Mouse (Mus musculus) liver, embryonic 15.5 days (tissue): Measurements from ENCODE around the gene Utrn. TPM values are rescaled to one million over a fixed set of nuclear protein-coding genes. Genes with fewer than 3 reads are reported as not detected.

Source experiments
- ATAC-seq: fragments of 200-750 bp; cut with Nextera tagmentation; 2 replicates; pipeline ENCODE4 v1.8.0; 2017; ENCODE audit warnings: moderate number of reproducible peaks, mild to moderate bottlenecking, moderate library complexity; ENCODE audit not compliant: insufficient read depth
- H3K27ac ChIP-seq: fragments of 300-500 bp; sonication (generic); replicated peaks from 2 replicates; pipeline ENCODE4 v1.5.1; 2015; ENCODE audit warnings: mild to moderate bottlenecking, inconsistent platforms
- H3K27me3 ChIP-seq: fragments of 300-500 bp; sonication (generic); 2 replicates; pipeline ENCODE4 v1.6.1; 2015; ENCODE audit warnings: mild to moderate bottlenecking, inconsistent platforms
- H3K36me3 ChIP-seq: fragments of 300-500 bp; sonication (generic); replicated peaks from 2 replicates; pipeline ENCODE4 v1.6.1; 2015; ENCODE audit warnings: moderate library complexity, mild to moderate bottlenecking, inconsistent platforms
- H3K4me1 ChIP-seq: fragments of 300-500 bp; sonication (generic); replicated peaks from 2 replicates; pipeline ENCODE4 v1.6.1; 2015; ENCODE audit warnings: inconsistent platforms
- H3K4me2 ChIP-seq: fragments of 300-500 bp; sonication (generic); 2 replicates; pipeline ENCODE4 v1.6.1; 2015; ENCODE audit warnings: moderate library complexity, mild to moderate bottlenecking, inconsistent platforms
- H3K4me3 ChIP-seq: fragments of 300-500 bp; sonication (generic); replicated peaks from 2 replicates; pipeline ENCODE4 v1.5.1; 2015; ENCODE audit warnings: mild to moderate bottlenecking, inconsistent platforms
- H3K9ac ChIP-seq: fragments of 300-500 bp; sonication (generic); 2 replicates; pipeline ENCODE4 v1.6.1; 2015; ENCODE audit warnings: moderate library complexity, mild to moderate bottlenecking, inconsistent platforms
- H3K9me3 ChIP-seq: fragments of 300-500 bp; sonication (generic); replicated peaks from 2 replicates; pipeline ENCODE4 v1.6.1; 2016; ENCODE audit warnings: inconsistent platforms
- WGBS: fragments of 180-500 bp; shearing (Covaris S2); methylation state at CpG from one replicate; pipeline ENCODE4 v1.1.7; 2015; ENCODE audit warnings: mixed read lengths; ENCODE audit not compliant: insufficient replicate concordance; 5-methylcytosine and 5-hydroxymethylcytosine counted together
- polyA plus RNA-seq: library from polyadenylated mRNA; unstranded; fragments of >200 nt; fragmentation: Nextera tagmentation; extraction: Ambion mirVana; gene quantifications from 2 replicates; pipeline ENCODE4 v1.2.1, GENCODE M21; 2015

Utrn gene
- polyA plus RNA-seq, 1 experiment from 2014 or later, result 8.2 TPM

- no peak for ATAC-seq
Measured at GRCm38 (mm10) chr10:12711332-12711831, 157.8 kb downstream of the Utrn start.

GRCm38 (mm10) chr10:12706516-12706915 is 162.6 kb downstream of the Utrn start:
- Histone ChIP-seq H3K4me3 (no peak overlapping the region), H3K9me3 (no peaks in the 10 kb centered on the region), H3K36me3 (no peaks in the 10 kb centered on the region), H3K4me1 (no peaks in the 10 kb centered on the region; the same call in 1 of the 2 replicates), H3K27me3 (no peaks in the 10 kb centered on the region), H3K27ac (no peak overlapping the region), H3K4me2 (no peak overlapping the region), H3K9ac (no peak overlapping the region)
- 61% methylated on average over 2 of the region's 2 CpGs for WGBS
- no peak for ATAC-seq

More at GRCm38 (mm10) chr10:12711332-12711831, 157.8 kb downstream of the Utrn start:
- no peaks in the 10 kb centered on the region for H3K4me1 ChIP-seq
- no peaks in the 10 kb centered on the region for H3K27me3 ChIP-seq
- H3K9me3 ChIP-seq, result no peaks in the 10 kb centered on the region
- no peak overlapping the region for H3K4me3 ChIP-seq
- H3K9ac ChIP-seq, result no peak overlapping the region
- H3K4me2 ChIP-seq, result no peak overlapping the region
- 80% methylated on average over 11 of the region's 11 CpGs for WGBS
- H3K27ac ChIP-seq, result no peak overlapping the region
- no peaks in the 10 kb centered on the region for H3K36me3 ChIP-seq

GRCm38 (mm10) chr10:12705990-12706389 is 163.2 kb downstream of the Utrn start:
- no peak overlapping the region for H3K9ac ChIP-seq
- H3K4me1 ChIP-seq, result no peaks in the 10 kb centered on the region; the same call in 1 of the 2 replicates
- no peak overlapping the region for H3K27ac ChIP-seq
- no peak for ATAC-seq
- 78% methylated on average over 1 of the region's 1 CpGs for WGBS
- H3K4me3 ChIP-seq, result no peak overlapping the region
- H3K9me3 ChIP-seq, result no peaks in the 10 kb centered on the region
- no peak overlapping the region for H3K4me2 ChIP-seq
- H3K27me3 ChIP-seq, result no peaks in the 10 kb centered on the region
- H3K36me3 ChIP-seq, result 0 out of 2 replicates have a peak, but pooled peaks cover 2% of the 10 kb centered on the region

DNA sequence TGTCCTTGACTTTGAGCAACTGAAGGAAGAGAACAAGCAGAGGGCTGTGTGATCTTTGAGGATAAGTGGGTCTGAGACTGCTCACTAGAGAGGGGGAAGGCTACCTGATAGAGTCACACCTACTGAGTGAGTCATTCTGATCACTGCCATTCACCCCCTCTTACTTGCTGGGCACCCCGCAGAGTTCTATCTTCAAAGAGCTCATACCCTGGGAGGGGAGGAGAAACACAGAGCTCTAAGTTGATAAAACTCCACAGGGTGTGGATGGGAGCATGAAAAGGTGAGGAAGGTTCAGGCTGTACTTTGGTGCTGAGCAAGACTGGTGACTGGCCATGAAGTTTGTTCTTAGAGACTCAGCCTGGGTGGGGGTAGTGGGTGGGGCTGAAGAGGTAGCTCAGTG is 164.9 kb downstream of the Utrn start:
- Histone ChIP-seq H3K4me1 (no peaks in the 10 kb centered on the region; the same call in 1 of the 2 replicates), H3K27ac (no peak overlapping the region), H3K4me2 (no peak overlapping the region), H3K4me3 (no peak overlapping the region), H3K9me3 (no peaks in the 10 kb centered on the region), H3K9ac (no peak overlapping the region), H3K27me3 (no peaks in the 10 kb centered on the region), H3K36me3 (0 out of 2 replicates have a peak, but pooled peaks cover 3% of the 10 kb centered on the region)
- 48% methylated on average over 1 of the region's 1 CpGs for WGBS
- ATAC-seq, result no peak

GRCm38 (mm10) chr10:12703526-12703925 is 165.6 kb downstream of the Utrn start:
- no peak overlapping the region for H3K9ac ChIP-seq
- H3K36me3 ChIP-seq, result 0 out of 2 replicates have a peak, but pooled peaks cover 3% of the 10 kb centered on the region
- WGBS, result 56% methylated on average over 3 of the region's 3 CpGs
- H3K27me3 ChIP-seq, result no peaks in the 10 kb centered on the region
- no peak overlapping the region for H3K4me3 ChIP-seq
- H3K4me1 ChIP-seq, result no peaks in the 10 kb centered on the region; the same call in 1 of the 2 replicates
- H3K4me2 ChIP-seq, result no peak overlapping the region
- no peaks in the 10 kb centered on the region for H3K9me3 ChIP-seq
- ATAC-seq, result no peak
- H3K27ac ChIP-seq, result no peak overlapping the region

- Histone ChIP-seq H3K36me3 (0 out of 2 replicates have a peak, but pooled peaks cover 3% of the 10 kb centered on the region), H3K4me3 (no peak overlapping the region), H3K9me3 (no peaks in the 10 kb centered on the region), H3K27ac (no peak overlapping the region), H3K9ac (no peak overlapping the region), H3K4me1 (no peaks in the 10 kb centered on the region; the same call in 1 of the 2 replicates), H3K4me2 (no peak overlapping the region), H3K27me3 (no peaks in the 10 kb centered on the region)
- no peak for ATAC-seq
- 71% methylated on average over 4 of the region's 4 CpGs for WGBS
Measured at GRCm38 (mm10) chr10:12702140-12702539, 167.0 kb downstream of the Utrn start.

GRCm38 (mm10) chr10:12701694-12702093 is 167.5 kb downstream of the Utrn start:
- H3K9me3 ChIP-seq, result no peaks in the 10 kb centered on the region
- no peak overlapping the region for H3K4me3 ChIP-seq
- no peak overlapping the region for H3K9ac ChIP-seq
- no peak for ATAC-seq
- H3K4me1 ChIP-seq, result no peaks in the 10 kb centered on the region; the same call in 1 of the 2 replicates
- H3K27ac ChIP-seq, result no peak overlapping the region
- no peak overlapping the region for H3K4me2 ChIP-seq
- H3K36me3 ChIP-seq, result 0 out of 2 replicates have a peak, but pooled peaks cover 5% of the 10 kb centered on the region
- no peaks in the 10 kb centered on the region for H3K27me3 ChIP-seq
- 62% methylated on average over 7 of the region's 7 CpGs for WGBS

- WGBS, result 72% methylated on average over 3 of the region's 3 CpGs
- Histone ChIP-seq H3K4me3 (no peak overlapping the region), H3K9ac (no peak overlapping the region), H3K36me3 (0 out of 2 replicates have a peak, but pooled peaks cover 6% of the 10 kb centered on the region), H3K27ac (no peak overlapping the region), H3K4me1 (no peaks in the 10 kb centered on the region), H3K27me3 (no peaks in the 10 kb centered on the region), H3K9me3 (no peaks in the 10 kb centered on the region), H3K4me2 (no peak overlapping the region)
- ATAC-seq, result no peak
Measured at GRCm38 (mm10) chr10:12700576-12700975, 168.6 kb downstream of the Utrn start.

DNA sequence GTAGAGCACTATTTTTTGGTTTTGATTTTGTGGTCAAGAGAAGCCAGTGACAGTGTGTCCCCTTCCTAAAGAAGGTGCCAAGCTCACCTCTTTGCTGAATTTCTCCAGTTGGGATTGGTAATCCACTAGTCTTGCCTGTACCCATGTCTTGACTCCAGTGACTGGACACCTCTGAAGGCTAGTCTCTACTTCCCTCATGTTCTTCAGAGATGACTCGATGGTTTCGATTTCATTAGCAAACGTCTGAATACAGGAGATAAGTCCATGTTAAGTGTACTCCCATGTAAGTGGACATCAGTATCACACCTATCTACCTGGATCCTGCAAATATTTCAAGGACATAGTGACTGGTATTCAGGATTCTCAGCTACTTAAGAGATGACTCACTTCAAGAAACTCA is 171.3 kb downstream of the Utrn start:
- H3K36me3 ChIP-seq, result 0 out of 2 replicates have a peak, but pooled peaks cover 9% of the 10 kb centered on the region
- 75% methylated on average over 3 of the region's 3 CpGs for WGBS
- H3K9me3 ChIP-seq, result no peaks in the 10 kb centered on the region
- H3K27me3 ChIP-seq, result no peaks in the 10 kb centered on the region
- no peak overlapping the region for H3K27ac ChIP-seq
- H3K4me1 ChIP-seq, result no peaks in the 10 kb centered on the region
- H3K4me2 ChIP-seq, result no peak overlapping the region
- no peak overlapping the region for H3K4me3 ChIP-seq
- no peak for ATAC-seq
- H3K9ac ChIP-seq, result no peak overlapping the region

GRCm38 (mm10) chr10:12696704-12697103 is 172.5 kb downstream of the Utrn start:
- Histone ChIP-seq H3K27ac (no peak overlapping the region), H3K9ac (no peak overlapping the region), H3K4me2 (no peak overlapping the region), H3K9me3 (no peaks in the 10 kb centered on the region), H3K36me3 (0 out of 2 replicates have a peak, but pooled peaks cover 9% of the 10 kb centered on the region), H3K4me3 (no peak overlapping the region), H3K27me3 (no peaks in the 10 kb centered on the region), H3K4me1 (no peaks in the 10 kb centered on the region)
- 62% methylated on average over 6 of the region's 6 CpGs for WGBS
- ATAC-seq, result no peak

GRCm38 (mm10) chr10:12694774-12695173 is 174.4 kb downstream of the Utrn start:
- no peak for ATAC-seq
- no peaks in the 10 kb centered on the region for H3K9me3 ChIP-seq
- H3K4me3 ChIP-seq, result no peak overlapping the region
- 39% methylated on average over 6 of the region's 6 CpGs for WGBS
- no peak overlapping the region for H3K9ac ChIP-seq
- H3K27ac ChIP-seq, result no peak overlapping the region
- no peaks in the 10 kb centered on the region for H3K27me3 ChIP-seq
- H3K36me3 ChIP-seq, result 0 out of 2 replicates have a peak, but pooled peaks cover 5% of the 10 kb centered on the region
- no peaks in the 10 kb centered on the region for H3K4me1 ChIP-seq
- no peak overlapping the region for H3K4me2 ChIP-seq

DNA sequence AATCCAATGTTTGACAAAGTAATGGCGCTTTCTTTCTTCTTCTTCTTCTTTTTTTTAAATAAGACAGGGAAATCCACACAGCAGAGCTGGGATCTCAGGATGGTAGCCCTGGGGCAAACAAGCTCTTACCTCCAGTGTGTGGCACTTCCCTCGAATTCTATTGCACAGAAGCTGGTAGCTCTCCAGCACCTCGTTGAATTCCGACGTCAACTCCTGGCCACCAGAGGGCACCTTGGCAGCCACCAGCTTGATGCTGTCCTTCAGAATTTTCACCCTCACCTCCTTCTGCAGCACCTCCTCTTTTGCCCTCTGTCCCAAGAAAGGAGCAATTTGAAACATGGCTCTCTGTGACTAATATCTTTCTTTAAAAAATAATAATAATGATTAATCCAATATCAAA is 178.6 kb downstream of the Utrn start:
- H3K36me3 ChIP-seq, result 0 out of 2 replicates have a peak, but pooled peaks cover 3% of the 10 kb centered on the region
- H3K9me3 ChIP-seq, result no peaks in the 10 kb centered on the region
- no peaks in the 10 kb centered on the region for H3K4me1 ChIP-seq
- no peak overlapping the region for H3K4me3 ChIP-seq
- H3K27ac ChIP-seq, result no peak overlapping the region
- H3K27me3 ChIP-seq, result no peaks in the 10 kb centered on the region
- no peak for ATAC-seq
- no peak overlapping the region for H3K9ac ChIP-seq
- 21% methylated on average over 5 of the region's 5 CpGs for WGBS
- no peak overlapping the region for H3K4me2 ChIP-seq
